Mouse (Mus musculus): ENCODE results near the gene Lrr1. TPM values are rescaled to one million over a fixed set of nuclear protein-coding genes. Genes with fewer than 3 reads are reported as not detected.
A peak's percentile ranks its signal among the peaks of the same experiment; 100 is the strongest.

The Lrr1 gene
- polyA plus RNA-seq (2012; fragmentation: generic; extraction: Trizol) = 5.1 TPM

DNA sequence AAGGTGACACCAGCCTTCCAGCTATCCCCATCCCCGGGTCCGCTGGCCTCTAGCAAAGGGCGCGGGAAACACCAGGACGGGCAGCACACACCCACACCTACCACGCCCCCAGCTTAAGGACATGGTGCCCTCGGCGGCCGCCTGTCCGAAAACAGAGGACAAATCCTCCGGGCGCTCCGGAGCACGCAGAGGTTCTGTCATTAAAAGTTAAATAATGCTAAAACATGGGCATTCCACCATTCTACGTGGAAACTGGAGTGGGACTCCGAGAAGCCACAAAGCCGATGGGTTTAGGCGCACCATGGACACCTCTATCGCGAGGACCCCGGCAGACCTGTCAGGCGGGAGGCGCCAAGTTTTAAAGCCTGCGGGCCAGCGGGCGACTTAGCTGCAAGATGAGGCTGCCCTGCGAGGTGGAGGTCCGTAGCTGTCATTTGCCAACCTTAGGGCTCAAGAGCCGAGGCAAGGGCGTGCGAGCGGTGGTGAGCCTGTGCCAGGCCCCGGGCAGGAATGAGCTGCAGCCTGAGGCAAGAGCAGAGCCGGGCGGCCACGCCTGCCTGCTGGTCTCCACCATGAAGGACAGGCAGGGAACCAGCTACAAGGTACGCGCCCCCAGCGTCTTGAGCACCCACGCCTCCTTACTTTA is at the start of gene Lrr1:
Gene Lrr1 (plus strand): TSS at position 354 of the 646 bp plus-strand sequence.
- peak within 1 kb of the TSS; percentile 93 for H3K4me2 ChIP-seq (ENCODE audit: low read depth)
- H3ac ChIP-seq (ENCODE audit: control insufficient read depth, insufficient read length) = peak within 1 kb of the TSS; percentile 51
- no peaks in the 10 kb centered on the region for H3K27me3 ChIP-seq (ENCODE audit: control insufficient read depth, insufficient read depth, insufficient read length)
- peak; percentile 59 for TF ChIP-seq POLR2A (IDR thresholded peaks at IDR 0.05; ENCODE audit: insufficient read length, low read depth)
- TF ChIP-seq MAX (IDR thresholded peaks at IDR 0.05; ENCODE audit: low read depth) = peak; percentile 97
- TF ChIP-seq MYOD1 (IDR thresholded peaks at IDR 0.05; ENCODE audit: control insufficient read depth in 1 of 3, insufficient read length in 2 of 3, low read depth in 2 of 3) = peak in 1 of 3 experiments; percentile 3
- peak in 1 of 3 experiments; percentile 13 for TF ChIP-seq MYOG (IDR thresholded peaks at IDR 0.05; ENCODE audit: control insufficient read depth in 1 of 3, insufficient read depth in 1 of 3, insufficient read length in 2 of 3, low read depth in 2 of 3)
- TF ChIP-seq USF1 (IDR thresholded peaks at IDR 0.05; ENCODE audit: low read depth) = no peak
- TF ChIP-seq SRF (IDR thresholded peaks at IDR 0.05; ENCODE audit: control insufficient read depth, insufficient read length, low read depth) = no peak
- no peak for TF ChIP-seq CEBPB (IDR thresholded peaks at IDR 0.05; ENCODE audit: insufficient read depth, poor library complexity, severe bottlenecking)
- no peak for TF ChIP-seq REST (IDR thresholded peaks at IDR 0.05; ENCODE audit: insufficient read depth, insufficient read length)
- TF ChIP-seq TCF12 (IDR thresholded peaks at IDR 0.05; ENCODE audit: insufficient read depth, poor library complexity, severe bottlenecking) = no peak
- peak; percentile 100 for TF ChIP-seq E2F4 (IDR thresholded peaks at IDR 0.05; ENCODE audit: insufficient read depth)
- no peak for TF ChIP-seq TCF3 (IDR thresholded peaks at IDR 0.05; ENCODE audit: insufficient read length, low read depth)
- TF ChIP-seq POLR2AphosphoS2 (IDR thresholded peaks at IDR 0.05; ENCODE audit: insufficient read length, low read depth) = peak; percentile 36
- H3K36me3 ChIP-seq (ENCODE audit: control insufficient read depth, insufficient read depth) = no peaks in the 10 kb centered on the region
- H3K4me3 ChIP-seq = peak within 1 kb of the TSS; percentile 86
- H3K79me2 ChIP-seq (ENCODE audit: control insufficient read depth, insufficient read depth) = peaks cover 5% of the 10 kb centered on the region

GRCm38 (mm10) chr12:69119908-69120307 is 48.7 kb upstream of the Lrr1 start:
- no peaks in the 10 kb centered on the region for H3K27me3 ChIP-seq (ENCODE audit: control insufficient read depth, insufficient read depth, insufficient read length)
- H3K36me3 ChIP-seq (ENCODE audit: control insufficient read depth, insufficient read depth) = no peaks in the 10 kb centered on the region
- no peak overlapping the region for H3K4me3 ChIP-seq
- H3K79me2 ChIP-seq (ENCODE audit: control insufficient read depth, insufficient read depth) = no peaks in the 10 kb centered on the region
- TF ChIP-seq E2F4 (IDR thresholded peaks at IDR 0.05; ENCODE audit: insufficient read depth) (no peak), TCF12 (IDR thresholded peaks at IDR 0.05; ENCODE audit: insufficient read depth, poor library complexity, severe bottlenecking) (no peak), POLR2AphosphoS2 (IDR thresholded peaks at IDR 0.05; ENCODE audit: insufficient read length, low read depth) (no peak), TCF3 (IDR thresholded peaks at IDR 0.05; ENCODE audit: insufficient read length, low read depth) (no peak), REST (IDR thresholded peaks at IDR 0.05; ENCODE audit: insufficient read depth, insufficient read length) (no peak), MAX (IDR thresholded peaks at IDR 0.05; ENCODE audit: low read depth) (no peak), POLR2A (IDR thresholded peaks at IDR 0.05; ENCODE audit: insufficient read length, low read depth) (no peak), MYOG (IDR thresholded peaks at IDR 0.05; ENCODE audit: control insufficient read depth in 1 of 3, insufficient read depth in 1 of 3, insufficient read length in 2 of 3, low read depth in 2 of 3) (no peak)
- H3ac ChIP-seq (ENCODE audit: control insufficient read depth, insufficient read length) = no peak overlapping the region
- peak overlapping the region; percentile 12 for H3K4me2 ChIP-seq (ENCODE audit: low read depth)

DNA sequence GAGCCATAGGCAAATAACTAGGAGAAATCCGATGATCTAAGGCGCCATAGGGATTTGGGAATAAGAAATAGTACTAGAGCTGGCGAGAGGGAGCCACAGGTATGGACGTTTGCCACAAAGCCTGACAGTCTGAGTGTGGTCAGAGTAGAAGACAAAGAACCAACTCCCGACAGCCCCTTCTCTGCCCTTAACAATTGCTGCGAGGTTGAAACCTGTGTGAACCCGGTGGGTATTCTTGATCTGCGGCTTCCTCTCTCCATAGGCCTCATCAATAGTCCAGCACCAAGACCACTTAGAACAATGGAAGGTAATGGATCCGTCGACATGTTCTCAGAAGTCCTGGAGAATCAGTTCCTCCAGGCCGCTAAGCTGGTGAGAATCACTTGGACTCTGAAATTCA is 45.8 kb upstream of the Lrr1 start:
- Histone ChIP-seq H3K27me3 (ENCODE audit: control insufficient read depth, insufficient read depth, insufficient read length) (peaks cover 6% of the 10 kb centered on the region), H3ac (ENCODE audit: control insufficient read depth, insufficient read length) (no peak overlapping the region), H3K4me2 (ENCODE audit: low read depth) (no peak overlapping the region), H3K36me3 (ENCODE audit: control insufficient read depth, insufficient read depth) (no peaks in the 10 kb centered on the region), H3K4me3 (no peak overlapping the region), H3K79me2 (ENCODE audit: control insufficient read depth, insufficient read depth) (no peaks in the 10 kb centered on the region)
- TF ChIP-seq CEBPB (IDR thresholded peaks at IDR 0.05; ENCODE audit: insufficient read depth, poor library complexity, severe bottlenecking) (no peak), POLR2A (IDR thresholded peaks at IDR 0.05; ENCODE audit: insufficient read length, low read depth) (no peak), REST (IDR thresholded peaks at IDR 0.05; ENCODE audit: insufficient read depth, insufficient read length) (no peak), POLR2AphosphoS2 (IDR thresholded peaks at IDR 0.05; ENCODE audit: insufficient read length, low read depth) (no peak), E2F4 (IDR thresholded peaks at IDR 0.05; ENCODE audit: insufficient read depth) (no peak), TCF3 (IDR thresholded peaks at IDR 0.05; ENCODE audit: insufficient read length, low read depth) (no peak), MYOD1 (IDR thresholded peaks at IDR 0.05; ENCODE audit: control insufficient read depth in 1 of 3, insufficient read length in 2 of 3, low read depth in 2 of 3) (no peak), SRF (IDR thresholded peaks at IDR 0.05; ENCODE audit: control insufficient read depth, insufficient read length, low read depth) (no peak), MAX (IDR thresholded peaks at IDR 0.05; ENCODE audit: low read depth) (no peak), MYOG (IDR thresholded peaks at IDR 0.05; ENCODE audit: control insufficient read depth in 1 of 3, insufficient read depth in 1 of 3, insufficient read length in 2 of 3, low read depth in 2 of 3) (no peak), TCF12 (IDR thresholded peaks at IDR 0.05; ENCODE audit: insufficient read depth, poor library complexity, severe bottlenecking) (no peak), USF1 (IDR thresholded peaks at IDR 0.05; ENCODE audit: low read depth) (no peak)

DNA sequence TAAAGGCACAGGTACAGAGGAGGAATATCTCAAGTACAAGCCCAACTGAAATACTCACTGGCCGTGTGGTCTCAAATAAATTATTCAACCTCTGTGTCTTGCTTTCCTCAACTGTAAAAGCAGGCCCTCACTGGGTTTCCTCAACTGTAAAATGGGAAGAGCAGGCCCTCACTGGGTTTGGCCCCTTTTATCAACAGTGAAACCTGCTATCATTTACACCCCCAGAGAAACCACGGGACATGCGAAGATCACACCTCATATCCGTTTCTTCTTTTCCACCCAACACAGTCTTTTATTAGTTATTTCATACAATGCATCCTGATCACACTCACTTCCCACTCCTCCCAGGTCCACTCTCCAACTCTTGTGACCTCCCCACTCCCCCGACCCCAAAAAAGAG is 43.5 kb upstream of the Lrr1 start:
- no peaks in the 10 kb centered on the region for H3K79me2 ChIP-seq (ENCODE audit: control insufficient read depth, insufficient read depth)
- no peak overlapping the region for H3K4me2 ChIP-seq (ENCODE audit: low read depth)
- no peak overlapping the region for H3ac ChIP-seq (ENCODE audit: control insufficient read depth, insufficient read length)

More for the DNA sequence above, 43.5 kb upstream of the Lrr1 start:
- Histone ChIP-seq H3K36me3 (ENCODE audit: control insufficient read depth, insufficient read depth) (no peaks in the 10 kb centered on the region), H3K27me3 (ENCODE audit: control insufficient read depth, insufficient read depth, insufficient read length) (peaks cover 6% of the 10 kb centered on the region), H3K4me3 (no peak overlapping the region)
- TF ChIP-seq SRF (IDR thresholded peaks at IDR 0.05; ENCODE audit: control insufficient read depth, insufficient read length, low read depth) (no peak), MYOD1 (IDR thresholded peaks at IDR 0.05; ENCODE audit: control insufficient read depth in 1 of 3, insufficient read length in 2 of 3, low read depth in 2 of 3) (no peak), POLR2AphosphoS2 (IDR thresholded peaks at IDR 0.05; ENCODE audit: insufficient read length, low read depth) (no peak), MAX (IDR thresholded peaks at IDR 0.05; ENCODE audit: low read depth) (no peak), POLR2A (IDR thresholded peaks at IDR 0.05; ENCODE audit: insufficient read length, low read depth) (no peak), TCF12 (IDR thresholded peaks at IDR 0.05; ENCODE audit: insufficient read depth, poor library complexity, severe bottlenecking) (no peak), MYOG (IDR thresholded peaks at IDR 0.05; ENCODE audit: control insufficient read depth in 1 of 3, insufficient read depth in 1 of 3, insufficient read length in 2 of 3, low read depth in 2 of 3) (no peak), CEBPB (IDR thresholded peaks at IDR 0.05; ENCODE audit: insufficient read depth, poor library complexity, severe bottlenecking) (no peak), REST (IDR thresholded peaks at IDR 0.05; ENCODE audit: insufficient read depth, insufficient read length) (no peak), E2F4 (IDR thresholded peaks at IDR 0.05; ENCODE audit: insufficient read depth) (no peak), TCF3 (IDR thresholded peaks at IDR 0.05; ENCODE audit: insufficient read length, low read depth) (no peak), USF1 (IDR thresholded peaks at IDR 0.05; ENCODE audit: low read depth) (no peak)

Measured in myocyte (in vitro differentiated cells).